Mouse (Mus musculus): Measurements from ENCODE around the gene Polr2e. TPM values are rescaled to one million over a fixed set of nuclear protein-coding genes. Genes with fewer than 3 reads are reported as not detected.

The Polr2e gene
- total RNA-seq, 2 experiments from 2014 or later: 96.5 to 102 TPM

DNA sequence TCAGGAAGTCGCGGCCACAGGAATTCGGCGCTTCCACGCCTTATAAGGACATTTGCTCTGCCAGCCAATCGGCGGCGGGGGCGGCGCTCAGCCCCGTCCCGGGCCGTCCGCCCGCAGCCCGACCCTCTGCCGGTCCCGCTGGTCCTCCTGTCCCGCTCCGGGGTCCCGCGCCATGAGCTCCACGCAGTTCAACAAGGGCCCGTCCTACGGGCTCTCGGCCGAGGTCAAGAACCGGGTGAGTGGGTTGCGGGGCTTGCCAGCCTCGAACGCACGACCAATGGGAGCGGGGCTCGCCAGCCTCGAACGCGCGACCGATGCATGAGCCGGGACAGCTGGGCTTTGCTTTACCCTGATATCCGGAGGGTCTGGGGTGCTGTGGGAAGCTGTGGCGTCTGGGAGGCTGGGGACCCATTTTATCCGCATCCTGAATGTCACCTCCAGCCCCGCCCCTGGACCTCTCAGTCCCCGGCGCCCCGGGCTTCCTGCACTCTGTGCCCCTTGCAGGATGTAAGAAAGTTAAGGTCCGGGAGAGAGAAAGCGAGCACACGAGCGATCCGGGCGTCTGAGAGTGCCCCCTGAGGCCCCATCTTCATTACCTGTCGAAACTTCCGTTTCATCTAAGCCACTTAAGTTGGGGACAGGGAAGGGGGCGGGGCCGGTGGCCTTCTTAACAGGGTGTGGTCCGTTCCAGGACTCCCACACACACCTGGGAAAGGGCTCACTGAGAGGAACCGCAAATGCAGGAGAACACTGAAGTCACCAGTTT lies 50.9 kb downstream of the Polr2e start, which contains the start of gene Cnn2:
Gene Cnn2 (plus strand): TSS at position 79 of the 766 bp plus-strand sequence.
- peak; percentile 72 for DNase-seq

GRCm38 (mm10) chr10:79987771-79988505 lies 51.7 kb downstream of the Polr2e start:
- DNase-seq: no peak

DNA sequence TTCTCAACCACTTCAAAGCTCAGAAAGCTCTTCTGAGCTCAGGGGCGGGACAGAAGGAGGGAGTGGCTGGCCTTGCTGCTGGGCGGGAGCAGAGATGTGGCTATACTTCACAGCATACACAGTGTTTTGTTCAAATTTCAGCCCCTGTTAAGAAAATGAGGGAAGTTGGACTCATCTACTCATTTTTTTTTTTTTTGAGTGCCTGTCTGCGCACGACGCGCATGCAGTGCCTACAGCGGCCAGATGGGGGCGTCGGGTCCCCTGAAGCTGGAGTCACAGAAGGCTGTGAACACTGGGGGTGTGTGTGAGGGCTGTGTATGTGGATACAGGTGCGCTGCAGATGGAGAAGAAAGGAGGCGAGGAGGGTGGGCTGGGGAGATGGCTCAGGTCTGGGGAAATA lies 52.6 kb downstream of the Polr2e start:
- DNase-seq: peak; percentile 92

DNA sequence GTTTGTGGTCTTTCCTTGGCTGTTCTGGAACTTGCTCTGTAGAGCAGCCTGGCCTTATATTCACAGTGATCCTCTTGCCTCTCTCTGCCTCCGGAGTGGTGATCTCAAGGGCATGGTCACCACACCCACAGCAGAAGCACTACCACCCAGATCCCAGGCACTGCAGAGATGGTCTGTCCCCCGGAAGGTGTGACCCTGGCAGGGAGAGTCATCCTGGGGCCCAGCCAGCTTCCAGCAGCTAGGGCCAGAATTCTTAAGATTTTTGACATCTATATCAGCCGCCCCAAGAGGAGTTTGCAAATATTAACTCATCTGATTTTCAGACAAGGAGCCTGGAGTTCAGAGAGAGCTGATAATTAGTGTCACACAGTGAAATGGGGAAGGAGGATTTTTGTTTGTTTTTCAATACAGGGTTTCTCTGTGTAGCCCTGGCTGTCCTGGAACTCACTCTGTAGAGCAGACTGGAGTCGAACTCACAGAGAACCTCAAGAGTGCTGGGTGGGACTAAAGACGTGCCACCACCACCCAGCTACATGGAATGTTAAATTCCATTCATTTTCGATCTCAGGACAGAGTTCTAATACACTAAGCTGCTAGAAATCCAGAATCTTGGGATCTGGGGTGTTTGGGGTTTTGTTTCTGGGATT lies 53.2 kb downstream of the Polr2e start:
- peak; percentile 78 for DNase-seq

Other genes with a start within 250 kb of the Polr2e start
- gene Prss57, start 248.8 kb downstream of the Polr2e start, total RNA-seq (2021): under 1 TPM; 0.09 to 0.21 TPM
- 10 to 100 TPM; 69.6 to 80.2 TPM for gene Palm, start 246.2 kb downstream of the Polr2e start, total RNA-seq (2021)
- under 1 TPM in 1 of 2 experiments, not detected in 1; 0.27 TPM for gene Misp, start 218.8 kb downstream of the Polr2e start, total RNA-seq (2021)
- 100 to 1,000 TPM; 267 to 270 TPM for gene Ptbp1, start 185.4 kb downstream of the Polr2e start, total RNA-seq (2021)
- 1 to 10 TPM; 1.5 to 2.8 TPM for gene Prtn3, start 165.3 kb downstream of the Polr2e start, total RNA-seq (2021)
- gene Plppr3, start 165.2 kb downstream of the Polr2e start, total RNA-seq (2021): 1 to 10 TPM; 3.4 to 4.3 TPM
- 1 to 10 TPM; 2.1 to 2.3 TPM for gene Elane, start 153.5 kb downstream of the Polr2e start, total RNA-seq (2021)
- gene Cfd, start 148.9 kb downstream of the Polr2e start, total RNA-seq (2021): 100 to 1,000 TPM; 316 to 348 TPM
- gene Med16, start 130.9 kb downstream of the Polr2e start, total RNA-seq (2021): 10 to 100 TPM; 48.1 to 50.8 TPM
- gene Gm26602, start 128.9 kb downstream of the Polr2e start, total RNA-seq (2021): not detected
- gene Kiss1r, start 122.8 kb downstream of the Polr2e start, total RNA-seq (2021): 1 to 10 TPM in 1 of 2 experiments, under 1 TPM in 1; 0.69 to 1.8 TPM
- gene R3hdm4, start 118.6 kb downstream of the Polr2e start, total RNA-seq (2021): 10 to 100 TPM; 78.9 to 93.6 TPM
- gene Arid3a, start 112.8 kb downstream of the Polr2e start, total RNA-seq (2021): 1 to 10 TPM; 6.3 to 8.1 TPM
- 10 to 100 TPM; 32.4 to 34.9 TPM for gene Wdr18, start 79.6 kb downstream of the Polr2e start, total RNA-seq (2021)
- under 1 TPM; 0.27 to 0.36 TPM for gene Grin3b, start 69.1 kb downstream of the Polr2e start, total RNA-seq (2021)
- gene Tmem259, start 55.5 kb downstream of the Polr2e start, total RNA-seq (2021): 100 to 1,000 TPM; 143 to 146 TPM
- 10 to 100 TPM; 46.8 to 57.8 TPM for gene Cnn2, start 51.2 kb downstream of the Polr2e start, total RNA-seq (2021)
- 10 to 100 TPM; 16.0 to 19.8 TPM for gene Abca7, start 43.3 kb downstream of the Polr2e start, total RNA-seq (2021)
- 10 to 100 TPM; 11.9 to 12.7 TPM for gene Arhgap45, start 23.1 kb downstream of the Polr2e start, total RNA-seq (2021)
- 1,000 to 10,000 TPM; 1,132 to 1,146 TPM for gene Gpx4, start 7.4 kb upstream of the Polr2e start, total RNA-seq (2021)
- gene Sbno2, start 65.8 kb upstream of the Polr2e start, total RNA-seq (2021): 10 to 100 TPM; 37.5 to 55.7 TPM
- 100 to 1,000 TPM; 133 to 151 TPM for gene Stk11, start 76.0 kb upstream of the Polr2e start, total RNA-seq (2021)
- gene Atp5d, start 98.8 kb upstream of the Polr2e start, total RNA-seq (2021): 100 to 1,000 TPM; 982 to 996 TPM
- gene Cbarp, start 101.0 kb upstream of the Polr2e start, total RNA-seq (2021): 10 to 100 TPM; 41.6 to 65.6 TPM
- 100 to 1,000 TPM; 106 to 127 TPM for gene Midn, start 108.5 kb upstream of the Polr2e start, total RNA-seq (2021)
- 100 to 1,000 TPM; 102 to 168 TPM for gene Cirbp, start 126.2 kb upstream of the Polr2e start, total RNA-seq (2021)
- gene 1600002K03Rik, start 133.1 kb upstream of the Polr2e start, total RNA-seq (2021): 1 to 10 TPM; 6.4 to 7.7 TPM
- 1 to 10 TPM; 3.3 to 4.5 TPM for gene Efna2, start 139.7 kb upstream of the Polr2e start, total RNA-seq (2021)
- 10 to 100 TPM; 26.5 to 39.2 TPM for gene Mum1, start 186.6 kb upstream of the Polr2e start, total RNA-seq (2021)
- 100 to 1,000 TPM; 470 to 572 TPM for gene Ndufs7, start 209.3 kb upstream of the Polr2e start, total RNA-seq (2021)
- 100 to 1,000 TPM; 164 to 167 TPM for gene Gamt, start 221.2 kb upstream of the Polr2e start, total RNA-seq (2021)
- gene Dazap1, start 221.7 kb upstream of the Polr2e start, total RNA-seq (2021): 100 to 1,000 TPM in 1 of 2 experiments, 10 to 100 TPM in 1; 93.6 to 121 TPM

Data from adrenal gland, postnatal 10 days (tissue).